Mouse (Mus musculus) embryonic facial prominence, embryonic 12.5 days (tissue): ENCODE measurements at regions not wholly inside any gene's neighbourhood (a gene's known extent, or its start where the extent isn't known, plus 50 kb on each side); places are given as distances from the start of the nearest gene placed in this dataset.
A peak's percentile ranks its signal among the peaks of the same experiment; 100 is the strongest.

Experiments used
- ATAC-seq: fragments of 200-750 bp; cut with Nextera tagmentation; 2 replicates; pipeline ENCODE4 v1.8.0; 2017; ENCODE audit not compliant: insufficient number of reproducible peaks, insufficient read depth, low FRiP score, low TSS enrichment
- H3K27ac ChIP-seq: fragments of 300-500 bp; sonication (generic); 2 replicates; pipeline ENCODE4 v1.5.1; 2016; ENCODE audit warnings: mild to moderate bottlenecking
- H3K27me3 ChIP-seq: fragments of 300-500 bp; sonication (generic); 2 replicates; pipeline ENCODE4 v1.6.1; 2016; ENCODE audit warnings: mild to moderate bottlenecking, moderate library complexity
- H3K36me3 ChIP-seq: fragments of 300-500 bp; sonication (generic); 2 replicates; pipeline ENCODE4 v1.6.1; 2016; ENCODE audit warnings: mild to moderate bottlenecking
- H3K4me1 ChIP-seq: fragments of 300-500 bp; sonication (generic); 2 replicates; pipeline ENCODE4 v1.6.1; 2016
- H3K4me2 ChIP-seq: fragments of 300-500 bp; sonication (generic); replicated peaks from 2 replicates; pipeline ENCODE4 v1.6.1; 2016; ENCODE audit warnings: mild to moderate bottlenecking, moderate library complexity
- H3K4me3 ChIP-seq: fragments of 300-500 bp; sonication (generic); 2 replicates; pipeline ENCODE4 v1.5.1; 2016; ENCODE audit warnings: mild to moderate bottlenecking
- H3K9ac ChIP-seq: fragments of 300-500 bp; sonication (generic); 2 replicates; pipeline ENCODE4 v1.6.1; 2016; ENCODE audit warnings: mild to moderate bottlenecking, moderate library complexity
- H3K9me3 ChIP-seq: fragments of 300-500 bp; sonication (generic); 2 replicates; pipeline ENCODE4 v1.6.1; 2016; ENCODE audit warnings: mild to moderate bottlenecking, moderate library complexity
- WGBS: fragments of 180-500 bp; shearing (Covaris S2); methylation state at CpG from one replicate; pipeline ENCODE4 v1.1.7; 2016; 5-methylcytosine and 5-hydroxymethylcytosine counted together

DNA sequence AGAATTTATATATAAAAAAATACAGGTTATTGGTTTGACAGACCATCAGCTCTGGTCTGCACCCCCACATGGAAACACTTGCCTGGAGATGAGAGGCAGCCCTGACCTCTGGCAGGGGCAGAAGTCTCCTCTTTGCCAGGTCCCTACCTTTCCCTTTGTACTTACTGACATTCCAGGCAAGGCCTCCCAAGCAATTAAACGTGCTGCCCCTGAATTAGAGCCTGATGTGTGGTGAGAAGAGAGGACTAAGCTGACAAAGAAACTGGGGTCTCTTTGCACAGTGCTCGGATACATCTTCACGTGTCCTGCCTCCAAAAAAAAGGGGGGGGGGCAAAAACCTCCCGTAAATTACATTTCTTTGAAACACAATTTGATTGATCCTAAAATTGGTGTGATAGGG lies 175.5 kb downstream of the Gas1 start:
- H3K27ac ChIP-seq, result no peak overlapping the region
- ATAC-seq, result no peak
- peaks cover 6% of the 10 kb centered on the region for H3K4me1 ChIP-seq
- H3K4me3 ChIP-seq, result no peak overlapping the region
- WGBS, result 34% methylated on average over 4 of the region's 4 CpGs
- no peak overlapping the region for H3K4me2 ChIP-seq
- no peaks in the 10 kb centered on the region for H3K27me3 ChIP-seq
- H3K36me3 ChIP-seq, result no peaks in the 10 kb centered on the region
- H3K9me3 ChIP-seq, result 0 out of 2 replicates have a peak, but pooled peaks cover 2% of the 10 kb centered on the region
- H3K9ac ChIP-seq, result no peak overlapping the region

DNA sequence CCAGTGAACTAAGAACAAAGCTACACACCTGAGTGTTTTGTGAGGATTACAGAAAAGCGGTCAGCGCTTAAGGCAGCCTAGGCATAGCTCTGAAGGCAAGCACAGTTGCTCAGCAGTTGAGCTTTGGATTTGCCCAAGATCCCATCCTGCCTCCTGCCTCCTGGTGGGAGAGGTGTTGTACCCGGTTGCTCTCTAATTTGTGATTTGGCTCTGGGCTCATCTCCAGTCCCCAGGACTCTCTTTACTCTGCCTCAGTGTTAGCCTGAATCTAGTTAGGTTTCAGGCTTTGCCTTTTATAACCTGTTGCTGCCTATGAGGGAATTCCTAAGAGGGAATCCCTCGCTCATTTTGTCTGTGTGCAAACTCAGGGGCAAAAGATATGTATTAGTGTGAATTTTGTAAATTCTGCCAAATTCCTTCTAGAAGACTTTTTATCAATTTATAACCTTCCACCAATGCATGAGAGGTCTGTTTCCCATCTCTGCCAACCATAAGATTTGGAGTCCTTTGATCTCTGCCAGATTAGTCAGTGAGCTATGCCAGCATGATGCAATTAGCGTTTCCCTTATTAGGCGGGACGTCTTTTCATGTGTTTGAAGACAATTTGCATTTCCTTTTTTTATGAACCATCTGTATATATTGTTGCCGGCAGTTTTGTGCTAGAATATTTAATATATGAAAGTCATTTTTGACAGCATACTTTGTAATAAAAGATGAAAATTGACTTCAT lies 176.4 kb downstream of the Gas1 start:
- Histone ChIP-seq H3K9me3 (0 out of 2 replicates have a peak, but pooled peaks cover 2% of the 10 kb centered on the region), H3K4me2 (no peak overlapping the region), H3K36me3 (no peaks in the 10 kb centered on the region), H3K4me3 (no peak overlapping the region), H3K27ac (no peak overlapping the region), H3K9ac (no peak overlapping the region), H3K4me1 (peaks cover 10% of the 10 kb centered on the region), H3K27me3 (no peaks in the 10 kb centered on the region)
- 39% methylated on average over 8 of the region's 8 CpGs for WGBS
- no peak for ATAC-seq

DNA sequence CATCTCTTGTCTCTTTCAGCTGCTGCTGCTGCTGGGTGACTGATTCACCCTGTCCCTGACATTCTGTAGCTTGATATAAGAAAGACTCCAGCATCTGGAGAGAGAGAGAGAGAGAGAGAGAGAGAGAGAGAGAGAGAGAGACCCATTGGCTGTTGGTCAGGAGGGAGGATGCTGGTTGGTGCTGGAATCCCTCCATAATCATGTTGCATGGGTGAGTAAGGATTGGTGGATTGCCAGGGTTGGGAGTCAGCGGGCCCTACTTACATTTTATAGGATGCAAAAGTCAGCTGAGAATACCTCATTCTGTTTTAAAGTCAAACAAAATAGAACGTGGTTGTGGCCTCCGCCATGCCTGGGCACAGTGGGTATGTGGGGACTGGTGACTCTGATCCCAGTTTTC lies 174.5 kb upstream of the Tut7 start:
- H3K4me1 ChIP-seq, result peaks cover 13% of the 10 kb centered on the region
- no peaks in the 10 kb centered on the region for H3K36me3 ChIP-seq
- 89% methylated on average over 3 of the region's 3 CpGs for WGBS
- H3K4me2 ChIP-seq, result no peak overlapping the region
- H3K4me3 ChIP-seq, result no peak overlapping the region
- H3K9ac ChIP-seq, result no peak overlapping the region
- no peak overlapping the region for H3K27ac ChIP-seq
- H3K9me3 ChIP-seq, result 0 out of 2 replicates have a peak, but pooled peaks cover 2% of the 10 kb centered on the region
- no peak for ATAC-seq
- H3K27me3 ChIP-seq, result no peaks in the 10 kb centered on the region

DNA sequence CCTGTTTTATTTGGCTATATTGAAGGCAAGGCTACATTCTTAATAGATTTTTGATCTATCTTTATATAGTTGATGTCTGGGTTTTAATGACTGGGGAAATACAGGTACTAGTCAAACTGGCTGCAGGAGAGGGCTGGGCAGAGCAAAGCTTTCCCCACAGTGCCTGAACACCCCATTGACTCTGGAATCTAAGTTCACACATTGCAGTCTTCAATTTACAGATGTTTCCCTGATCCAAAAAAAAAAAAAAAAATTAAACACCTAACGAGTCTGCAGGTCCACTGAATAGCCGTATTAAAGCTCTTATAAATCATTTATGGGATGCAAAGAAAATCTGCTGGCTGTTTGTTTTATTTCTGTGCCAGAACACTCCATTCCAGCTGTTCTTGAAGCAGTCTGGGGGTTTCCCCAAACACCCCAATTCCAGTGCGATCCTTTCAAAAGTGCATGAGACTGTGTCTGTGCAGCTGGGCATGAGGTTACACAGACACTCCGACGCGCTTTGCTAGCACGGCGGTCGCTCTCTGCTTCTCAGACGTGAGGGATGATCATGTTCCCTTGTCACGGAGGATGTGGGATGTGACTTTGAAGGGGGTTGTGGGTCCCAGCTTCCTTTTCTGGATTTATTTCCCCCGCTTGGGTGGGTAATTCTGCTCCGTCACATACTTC lies 173.3 kb upstream of the Tut7 start:
- Histone ChIP-seq H3K9me3 (0 out of 2 replicates have a peak, but pooled peaks cover 2% of the 10 kb centered on the region), H3K27ac (0 out of 2 replicates have a peak overlapping the region, but pooled peaks have one; percentile 46), H3K4me1 (peaks cover 15% of the 10 kb centered on the region), H3K36me3 (no peaks in the 10 kb centered on the region), H3K9ac (no peak overlapping the region), H3K4me3 (no peak overlapping the region), H3K27me3 (no peaks in the 10 kb centered on the region), H3K4me2 (no peak overlapping the region)
- WGBS, result 68% methylated on average over 13 of the region's 13 CpGs
- ATAC-seq, result no peak

GRCm38 (mm10) chr13:59992780-59993501 lies 170.0 kb upstream of the Tut7 start:
- WGBS, result 18% methylated on average over 11 of the region's 11 CpGs
- Histone ChIP-seq H3K4me1 (peaks cover 27% of the 10 kb centered on the region), H3K4me3 (no peak overlapping the region), H3K27ac (no peak overlapping the region), H3K4me2 (no peak overlapping the region), H3K9me3 (no peaks in the 10 kb centered on the region), H3K27me3 (no peaks in the 10 kb centered on the region), H3K9ac (no peak overlapping the region), H3K36me3 (no peaks in the 10 kb centered on the region)
- no peak for ATAC-seq

- H3K9me3 ChIP-seq, result 0 out of 2 replicates have a peak, but pooled peaks cover 3% of the 10 kb centered on the region
- peaks cover 27% of the 10 kb centered on the region for H3K4me1 ChIP-seq
- H3K4me3 ChIP-seq, result no peak overlapping the region
- no peaks in the 10 kb centered on the region for H3K27me3 ChIP-seq
- H3K4me2 ChIP-seq, result no peak overlapping the region
- no peak overlapping the region for H3K9ac ChIP-seq
- no peak for ATAC-seq
- H3K36me3 ChIP-seq, result no peaks in the 10 kb centered on the region
- no peak overlapping the region for H3K27ac ChIP-seq
Observed at GRCm38 (mm10) chr13:59992346-59992745, 169.4 kb upstream of the Tut7 start.

DNA sequence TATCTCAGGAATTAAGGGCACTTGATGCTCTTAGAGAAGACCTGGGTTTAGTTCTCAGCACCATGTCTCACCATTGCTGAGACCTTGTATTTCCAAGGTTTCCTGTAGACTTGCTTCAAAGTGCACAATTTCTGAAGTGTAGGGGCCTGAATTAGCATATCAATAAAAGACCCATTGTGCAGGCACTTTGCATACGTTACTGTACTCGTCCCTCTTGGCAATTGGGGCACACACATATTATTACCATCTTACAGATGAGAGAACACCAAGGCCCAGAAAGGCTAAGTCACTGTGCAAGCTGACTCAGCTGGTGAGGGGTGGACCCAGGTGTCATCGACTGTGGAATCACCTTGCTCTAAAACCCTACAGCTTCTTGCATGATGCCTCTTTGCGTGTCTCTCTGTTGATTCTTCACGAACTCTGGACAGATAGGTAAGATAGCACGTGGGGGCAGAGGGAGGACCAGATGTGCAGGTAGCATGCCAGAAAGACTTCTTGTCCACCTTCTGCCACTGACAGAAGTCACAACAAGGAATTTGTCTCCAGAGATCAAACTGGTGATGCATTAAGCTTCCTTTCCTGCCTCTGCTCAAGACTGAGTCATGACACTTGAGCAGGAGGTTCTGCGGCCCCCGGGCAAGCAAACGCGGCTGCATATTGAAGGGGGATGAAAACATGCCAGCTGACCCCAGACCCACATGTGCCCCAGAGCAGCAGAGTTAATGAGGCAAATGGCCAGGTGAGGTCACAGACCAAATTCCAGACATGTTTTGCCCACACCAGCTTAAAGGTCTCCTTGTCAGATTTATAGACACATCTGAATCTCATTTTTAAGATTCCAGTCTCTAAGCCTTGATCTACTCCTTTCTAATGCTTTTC lies 167.7 kb upstream of the Tut7 start:
- Histone ChIP-seq H3K36me3 (no peaks in the 10 kb centered on the region), H3K4me3 (no peak overlapping the region), H3K4me1 (peaks cover 20% of the 10 kb centered on the region), H3K9ac (no peak overlapping the region), H3K27ac (peak overlapping the region; percentile 58; the same call in 1 of the 2 replicates), H3K9me3 (0 out of 2 replicates have a peak, but pooled peaks cover 5% of the 10 kb centered on the region), H3K4me2 (no peak overlapping the region), H3K27me3 (no peaks in the 10 kb centered on the region)
- WGBS, result 29% methylated on average over 10 of the region's 10 CpGs
- ATAC-seq, result no peak

DNA sequence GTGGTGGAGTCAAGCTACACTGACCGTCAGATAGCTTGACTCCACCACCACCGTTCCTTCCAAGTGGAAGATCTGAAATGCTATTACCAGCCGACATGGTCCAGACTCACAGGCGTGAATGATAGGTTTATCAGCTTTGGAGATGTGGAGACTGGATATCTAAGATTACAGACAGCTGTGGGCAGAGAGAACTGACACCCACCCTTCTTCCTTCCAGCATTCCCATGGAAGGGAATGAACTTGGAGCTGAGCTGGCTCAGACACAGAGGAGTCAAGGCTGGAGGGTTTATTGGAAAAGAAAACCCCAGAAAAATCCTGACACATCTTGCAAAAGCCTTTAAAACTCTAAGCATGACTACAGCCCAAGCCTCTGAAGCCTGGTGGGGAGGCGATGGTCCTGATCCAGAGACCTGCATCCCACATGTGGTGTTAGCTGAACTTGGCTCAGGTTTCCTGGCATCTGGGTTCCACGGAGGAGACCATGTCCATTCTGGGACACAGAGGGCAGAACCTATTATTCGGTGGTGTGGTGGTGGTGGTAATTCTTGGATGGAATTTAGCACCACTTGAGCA lies 165.5 kb upstream of the Tut7 start:
- ATAC-seq, result no peak

GRCm38 (mm10) chr13:59976425-59976824 lies 153.5 kb upstream of the Tut7 start:
- Histone ChIP-seq H3K4me2 (no peak overlapping the region), H3K9me3 (no peaks in the 10 kb centered on the region), H3K36me3 (no peaks in the 10 kb centered on the region), H3K27ac (peak overlapping the region; percentile 46; the same call in 1 of the 2 replicates), H3K27me3 (no peaks in the 10 kb centered on the region), H3K9ac (no peak overlapping the region), H3K4me3 (no peak overlapping the region), H3K4me1 (peaks cover 24% of the 10 kb centered on the region)
- no peak for ATAC-seq
- 45% methylated on average over 5 of the region's 5 CpGs for WGBS

More for the DNA sequence above, 165.5 kb upstream of the Tut7 start:
- Histone ChIP-seq H3K9ac (no peak overlapping the region), H3K27ac (no peak overlapping the region), H3K36me3 (no peaks in the 10 kb centered on the region), H3K4me2 (no peak overlapping the region), H3K4me1 (peaks cover 17% of the 10 kb centered on the region), H3K4me3 (no peak overlapping the region), H3K27me3 (no peaks in the 10 kb centered on the region), H3K9me3 (0 out of 2 replicates have a peak, but pooled peaks cover 5% of the 10 kb centered on the region)
- 73% methylated on average over 7 of the region's 7 CpGs for WGBS

GRCm38 (mm10) chr13:59972093-59972427 lies 149.1 kb upstream of the Tut7 start:
- H3K27ac ChIP-seq, result peak overlapping the region; percentile 69; the same call in 1 of the 2 replicates
- no peaks in the 10 kb centered on the region for H3K27me3 ChIP-seq
- H3K4me3 ChIP-seq, result no peak overlapping the region
- no peak for ATAC-seq
- no peak overlapping the region for H3K9ac ChIP-seq
- H3K9me3 ChIP-seq, result no peaks in the 10 kb centered on the region
- peaks cover 36% of the 10 kb centered on the region for H3K4me1 ChIP-seq
- WGBS, result 39% methylated on average over 9 of the region's 9 CpGs
- peak overlapping the region; percentile 46 for H3K4me2 ChIP-seq
- no peaks in the 10 kb centered on the region for H3K36me3 ChIP-seq
